Mouse (Mus musculus) midbrain, embryonic 10.5 days (tissue): Measurements from ENCODE around the gene Senp2. TPM values are rescaled to one million over a fixed set of nuclear protein-coding genes. Genes with fewer than 3 reads are reported as not detected.
A peak's percentile ranks its signal among the peaks of the same experiment; 100 is the strongest.

Source experiments
- DNase-seq: peaks from one replicate; pipeline ENCODE4 v3.0.0-alpha.2; 2017; ENCODE audit warnings: low spot score
- H3K27ac ChIP-seq: fragments of 300-500 bp; sonication (generic); replicated peaks from 2 replicates; pipeline ENCODE4 v1.5.1; 2016; ENCODE audit warnings: mild to moderate bottlenecking
- H3K27me3 ChIP-seq: fragments of 300-500 bp; sonication (generic); 2 replicates; pipeline ENCODE4 v1.6.1; 2016; ENCODE audit warnings: low read depth, mild to moderate bottlenecking; ENCODE audit not compliant: poor library complexity, severe bottlenecking
- H3K36me3 ChIP-seq: fragments of 300-500 bp; sonication (generic); 2 replicates; pipeline ENCODE4 v1.6.1; 2016; ENCODE audit warnings: mild to moderate bottlenecking, moderate library complexity
- H3K4me1 ChIP-seq: fragments of 300-500 bp; sonication (generic); 2 replicates; pipeline ENCODE4 v1.6.1; 2016
- H3K4me3 ChIP-seq: fragments of 300-500 bp; sonication (generic); 2 replicates; pipeline ENCODE4 v1.5.1; 2016; ENCODE audit warnings: mild to moderate bottlenecking, moderate library complexity
- H3K9me3 ChIP-seq: fragments of 300-500 bp; sonication (generic); replicated peaks from 2 replicates; pipeline ENCODE4 v1.6.1; 2016; ENCODE audit warnings: mild to moderate bottlenecking
- WGBS: fragments of 180-500 bp; shearing (Covaris S2); methylation state at CpG from one replicate; pipeline ENCODE4 v1.1.7; 2016; 5-methylcytosine and 5-hydroxymethylcytosine counted together
- polyA plus RNA-seq: library from polyadenylated mRNA; unstranded; fragments of >200 nt; fragmentation: Nextera tagmentation; extraction: Ambion mirVana; gene quantifications from 2 replicates; pipeline ENCODE4 v1.2.1, GENCODE M21; 2016

The Senp2 gene
- polyA plus RNA-seq, 1 experiment from 2014 or later: 64.2 TPM

GRCm38 (mm10) chr16:21995304-21995703 is 14.0 kb upstream of the Senp2 start, which contains the start of gene Liph:
Liph (minus strand) TSS chr16:21995663.
- H3K4me3 ChIP-seq: peak within 1 kb of the TSS; percentile 30; the same call in 1 of the 2 replicates
- 17% methylated on average over 16 of the region's 16 CpGs for WGBS
- no peaks in the 10 kb centered on the region for H3K9me3 ChIP-seq
- peaks cover 6% of the 10 kb centered on the region for H3K4me1 ChIP-seq
- peak; percentile 25 for DNase-seq
- H3K27ac ChIP-seq: peak within 1 kb of the TSS; percentile 35; the same call in 1 of the 2 replicates
- 0 out of 2 replicates have a peak, but pooled peaks cover 18% of the 10 kb centered on the region for H3K27me3 ChIP-seq
- H3K36me3 ChIP-seq: no peaks in the 10 kb centered on the region

- no peaks in the 10 kb centered on the region for H3K9me3 ChIP-seq
- H3K4me1 ChIP-seq: peaks cover 6% of the 10 kb centered on the region
- 0 out of 2 replicates have a peak, but pooled peaks cover 18% of the 10 kb centered on the region for H3K27me3 ChIP-seq
- H3K36me3 ChIP-seq: no peaks in the 10 kb centered on the region
- DNase-seq: no peak
- no peak overlapping the region for H3K4me3 ChIP-seq
- no peak overlapping the region for H3K27ac ChIP-seq
- 67% methylated on average over 4 of the region's 4 CpGs for WGBS
Measured at GRCm38 (mm10) chr16:21996402-21996801, 12.9 kb upstream of the Senp2 start.

- 65% methylated on average over 5 of the region's 5 CpGs for WGBS
- H3K9me3 ChIP-seq: no peaks in the 10 kb centered on the region
- 0 out of 2 replicates have a peak, but pooled peaks cover 18% of the 10 kb centered on the region for H3K27me3 ChIP-seq
- DNase-seq: no peak
- H3K4me3 ChIP-seq: no peak overlapping the region
- H3K27ac ChIP-seq: no peak overlapping the region
- H3K4me1 ChIP-seq: peaks cover 6% of the 10 kb centered on the region
- no peaks in the 10 kb centered on the region for H3K36me3 ChIP-seq
Measured at GRCm38 (mm10) chr16:21996881-21997641, 12.2 kb upstream of the Senp2 start.

- H3K4me3 ChIP-seq: no peak overlapping the region
- H3K4me1 ChIP-seq: peaks cover 6% of the 10 kb centered on the region
- no peaks in the 10 kb centered on the region for H3K36me3 ChIP-seq
- 88% methylated on average over 5 of the region's 5 CpGs for WGBS
- H3K27me3 ChIP-seq: 0 out of 2 replicates have a peak, but pooled peaks cover 18% of the 10 kb centered on the region
- H3K9me3 ChIP-seq: no peaks in the 10 kb centered on the region
- DNase-seq: no peak
- H3K27ac ChIP-seq: no peak overlapping the region
Measured at GRCm38 (mm10) chr16:21998061-21998460, 11.2 kb upstream of the Senp2 start.

DNA sequence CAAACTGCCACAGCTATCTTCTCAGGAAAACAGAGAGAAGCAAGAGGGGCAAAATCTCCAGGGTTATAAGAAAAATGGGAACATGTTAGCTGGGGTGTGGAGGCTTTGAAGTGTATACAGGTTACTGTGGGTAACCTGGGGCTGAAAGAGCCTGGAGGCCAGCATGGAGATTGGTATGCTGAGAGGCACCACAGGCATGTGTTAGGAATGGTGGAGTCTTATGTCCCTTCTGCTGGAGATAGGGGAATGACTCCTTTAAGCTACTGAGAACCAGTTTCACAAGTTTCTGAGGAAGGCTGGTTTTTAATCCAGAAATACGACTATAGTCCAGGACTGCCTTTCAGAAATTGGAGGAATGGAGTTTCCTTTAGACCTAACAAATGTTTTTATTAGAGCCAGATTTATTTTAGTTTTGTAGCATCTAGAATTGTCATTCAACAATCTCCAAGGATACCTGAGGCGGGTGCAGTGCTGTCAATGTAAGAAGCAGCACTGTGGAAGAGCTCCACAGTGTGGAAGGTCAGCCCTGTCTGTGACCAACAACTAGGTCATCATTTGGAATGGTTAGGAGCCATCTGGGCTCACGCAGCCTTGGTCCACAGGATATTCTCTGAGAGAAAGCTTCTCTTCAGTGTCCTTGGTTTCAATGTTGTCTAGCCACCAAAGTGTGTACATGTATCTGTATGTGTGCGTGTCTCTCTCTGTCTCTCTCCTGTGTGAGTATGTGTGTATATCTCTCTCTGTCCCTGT is 9.2 kb upstream of the Senp2 start:
- H3K4me1 ChIP-seq: peaks cover 5% of the 10 kb centered on the region
- 79% methylated on average over 4 of the region's 4 CpGs for WGBS
- no peaks in the 10 kb centered on the region for H3K9me3 ChIP-seq
- no peak overlapping the region for H3K27ac ChIP-seq
- H3K4me3 ChIP-seq: no peak overlapping the region
- 0 out of 2 replicates have a peak, but pooled peaks cover 18% of the 10 kb centered on the region for H3K27me3 ChIP-seq
- H3K36me3 ChIP-seq: no peaks in the 10 kb centered on the region
- DNase-seq: no peak

DNA sequence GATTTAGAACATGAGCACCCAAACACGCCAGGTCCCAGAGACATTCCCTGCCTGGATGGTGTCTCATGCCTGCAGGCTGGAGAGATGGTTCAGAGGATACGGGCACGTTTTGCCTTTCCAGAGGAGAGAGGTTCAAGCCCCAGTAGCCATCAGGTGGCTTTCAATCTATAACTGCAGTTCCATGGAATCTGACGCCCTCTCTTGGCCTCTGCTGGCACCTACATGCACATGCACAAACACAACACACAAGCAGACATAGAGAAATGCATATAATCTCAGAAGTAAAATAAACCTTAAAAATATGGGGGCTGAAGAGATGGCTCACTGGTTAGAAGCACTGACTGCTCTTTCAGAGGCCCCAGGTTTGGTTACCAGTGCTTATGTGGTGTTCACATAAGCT is 8.1 kb upstream of the Senp2 start:
- 0 out of 2 replicates have a peak, but pooled peaks cover 12% of the 10 kb centered on the region for H3K27me3 ChIP-seq
- no peaks in the 10 kb centered on the region for H3K9me3 ChIP-seq
- H3K36me3 ChIP-seq: no peaks in the 10 kb centered on the region
- whole genome bisulfite sequencing: 70% methylated on average over 4 of the region's 4 CpGs
- H3K4me3 ChIP-seq: no peak overlapping the region
- no peaks in the 10 kb centered on the region for H3K4me1 ChIP-seq
- DNase-seq: no peak
- no peak overlapping the region for H3K27ac ChIP-seq

- H3K27me3 ChIP-seq: 0 out of 2 replicates have a peak, but pooled peaks cover 8% of the 10 kb centered on the region
- no peak overlapping the region for H3K4me3 ChIP-seq
- WGBS: 76% methylated on average over 3 of the region's 3 CpGs
- H3K4me1 ChIP-seq: no peaks in the 10 kb centered on the region
- H3K27ac ChIP-seq: no peak overlapping the region
- no peaks in the 10 kb centered on the region for H3K36me3 ChIP-seq
- no peak for DNase-seq
- no peaks in the 10 kb centered on the region for H3K9me3 ChIP-seq
Measured at GRCm38 (mm10) chr16:22001606-22002005, 7.7 kb upstream of the Senp2 start.

- under 1% methylated on average over 51 of the region's 51 CpGs for WGBS
- Histone ChIP-seq H3K36me3 (peaks cover 10% of the 10 kb centered on the region), H3K27ac (peak overlapping the region; percentile 86), H3K9me3 (no peaks in the 10 kb centered on the region), H3K27me3 (no peaks in the 10 kb centered on the region), H3K4me1 (peaks cover 17% of the 10 kb centered on the region), H3K4me3 (peak overlapping the region; percentile 99)
- no peak for DNase-seq
Measured at GRCm38 (mm10) chr16:22009596-22009995, 312 bp downstream of the Senp2 start.

- Histone ChIP-seq H3K4me3 (no peak overlapping the region), H3K9me3 (no peaks in the 10 kb centered on the region), H3K27me3 (no peaks in the 10 kb centered on the region), H3K4me1 (peaks cover 6% of the 10 kb centered on the region), H3K27ac (no peak overlapping the region), H3K36me3 (peaks cover 69% of the 10 kb centered on the region)
- no peak for DNase-seq
- 95% methylated on average over 1 of the region's 1 CpGs for WGBS
Measured at GRCm38 (mm10) chr16:22015569-22015968, 6.3 kb downstream of the Senp2 start.

- Histone ChIP-seq H3K27ac (no peak overlapping the region), H3K4me1 (no peaks in the 10 kb centered on the region), H3K4me3 (no peak overlapping the region), H3K36me3 (peaks cover 95% of the 10 kb centered on the region), H3K9me3 (peaks cover 7% of the 10 kb centered on the region), H3K27me3 (no peaks in the 10 kb centered on the region)
- DNase-seq: no peak
- WGBS: 93% methylated on average over 2 of the region's 2 CpGs
Measured at GRCm38 (mm10) chr16:22022122-22022521, 12.8 kb downstream of the Senp2 start.

GRCm38 (mm10) chr16:22027474-22027873 is 18.2 kb downstream of the Senp2 start:
- H3K36me3 ChIP-seq: peaks cover 95% of the 10 kb centered on the region

DNA sequence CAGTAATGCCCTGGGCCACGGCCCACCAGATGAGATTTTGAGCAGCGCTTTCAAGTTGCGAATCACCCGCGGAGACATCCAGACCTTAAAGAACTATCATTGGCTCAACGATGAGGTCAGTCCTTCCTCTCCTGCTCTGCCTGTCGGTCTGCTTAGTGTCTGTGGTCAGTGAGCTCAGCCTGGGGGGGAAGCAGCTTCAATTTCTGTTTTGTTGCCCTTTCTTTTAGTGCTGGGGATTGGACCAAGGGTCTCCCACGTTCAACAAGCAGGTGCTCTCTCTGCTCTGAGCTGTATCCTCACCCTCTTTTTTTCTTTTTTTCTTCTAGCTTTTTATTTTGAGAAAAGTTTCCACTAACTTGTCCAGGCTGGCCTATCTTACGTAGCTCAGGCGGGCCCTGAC is 29.3 kb downstream of the Senp2 start:
- Histone ChIP-seq H3K4me3 (no peak overlapping the region), H3K27ac (no peak overlapping the region), H3K36me3 (peaks cover 72% of the 10 kb centered on the region), H3K4me1 (no peaks in the 10 kb centered on the region), H3K9me3 (no peaks in the 10 kb centered on the region), H3K27me3 (no peaks in the 10 kb centered on the region)
- DNase-seq: no peak
- WGBS: 93% methylated on average over 10 of the region's 10 CpGs

More at GRCm38 (mm10) chr16:22027474-22027873, 18.2 kb downstream of the Senp2 start:
- H3K4me3 ChIP-seq: no peak overlapping the region
- H3K9me3 ChIP-seq: no peaks in the 10 kb centered on the region
- no peak for DNase-seq
- no peaks in the 10 kb centered on the region for H3K4me1 ChIP-seq
- 96% methylated on average over 5 of the region's 5 CpGs for WGBS
- H3K27ac ChIP-seq: no peak overlapping the region
- H3K27me3 ChIP-seq: no peaks in the 10 kb centered on the region

GRCm38 (mm10) chr16:22039978-22040377 is 30.7 kb downstream of the Senp2 start:
- 95% methylated on average over 1 of the region's 1 CpGs for WGBS
- Histone ChIP-seq H3K4me3 (no peak overlapping the region), H3K27me3 (no peaks in the 10 kb centered on the region), H3K36me3 (peaks cover 86% of the 10 kb centered on the region), H3K9me3 (no peaks in the 10 kb centered on the region), H3K4me1 (no peaks in the 10 kb centered on the region), H3K27ac (no peak overlapping the region)
- DNase-seq: no peak
